Mouse (Mus musculus): ENCODE measurements around the gene Tfg. TPM values are rescaled to one million over a fixed set of nuclear protein-coding genes. Genes with fewer than 3 reads are reported as not detected.

The Tfg gene
- polyA plus RNA-seq (2015; fragmentation: Nextera tagmentation; extraction: Ambion mirVana) = 68.9 and 69.3 TPM in 2 replicates

DNA sequence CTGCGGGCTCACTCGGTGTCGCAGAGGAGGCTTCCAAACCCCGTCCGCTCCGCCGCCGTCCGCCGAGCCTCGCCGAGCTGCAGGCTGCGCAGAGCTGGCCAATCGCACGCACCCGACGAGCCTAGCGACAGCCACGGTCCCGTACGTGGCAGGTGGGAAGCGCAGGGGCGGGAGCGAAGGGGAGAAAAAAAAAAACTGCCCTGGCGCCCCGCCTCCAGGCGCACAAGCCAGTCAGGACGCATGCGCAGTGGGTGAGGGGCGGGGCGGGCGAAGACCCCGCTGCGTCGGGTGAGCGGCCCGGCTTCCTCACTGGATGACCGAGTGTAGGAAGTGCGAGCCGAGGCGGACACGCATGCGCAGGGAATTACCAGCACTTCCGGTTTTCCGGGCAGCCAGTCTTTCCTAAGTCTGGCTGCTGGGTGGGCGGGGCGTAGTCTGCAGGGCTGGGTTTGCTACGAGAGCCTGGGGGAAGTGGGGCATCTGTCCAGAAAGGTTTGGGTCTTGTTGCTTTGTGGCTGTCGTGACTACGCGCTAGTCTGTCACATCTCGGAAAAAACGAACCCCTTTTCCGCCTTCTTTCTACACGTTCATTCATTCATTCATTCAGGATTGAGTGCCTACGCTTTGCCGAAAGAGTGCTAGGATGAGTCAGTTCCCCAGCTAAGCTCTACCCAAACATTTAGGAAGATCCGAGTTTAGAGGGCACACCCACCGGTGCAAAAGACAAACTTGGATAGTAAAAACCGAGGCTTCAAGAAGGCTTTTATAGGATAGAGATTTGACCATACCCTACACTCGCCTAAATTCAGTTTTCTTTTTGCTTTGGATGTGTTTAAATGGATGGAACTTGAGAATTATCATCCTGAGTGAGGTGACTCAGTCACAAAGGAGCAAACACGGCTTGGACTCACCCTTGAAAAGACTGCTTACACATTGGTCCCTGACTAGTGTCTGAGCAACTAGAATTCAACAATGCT, at the start of gene Tfg:
Tfg (minus strand) TSS at position 227 of the 977 bp plus-strand sequence.
- ATAC-seq (ENCODE audit: insufficient read depth) = peak; percentile 90
- Histone ChIP-seq H3K4me1 (replicated peaks) (peaks cover 56% of the 10 kb centered on the region), H3K4me2 (peak within 1 kb of the TSS; percentile 85), H3K36me3 (replicated peaks) (peaks cover 6% of the 10 kb centered on the region), H3K27ac (replicated peaks) (peak within 1 kb of the TSS; percentile 97), H3K9ac (peak within 1 kb of the TSS; percentile 84), H3K9me3 (replicated peaks) (no peaks in the 10 kb centered on the region), H3K27me3 (no peaks in the 10 kb centered on the region), H3K4me3 (replicated peaks) (peak within 1 kb of the TSS; percentile 89)
- under 1% methylated on average over 62 of the region's 62 CpGs for WGBS (ENCODE audit: insufficient replicate concordance)

DNA sequence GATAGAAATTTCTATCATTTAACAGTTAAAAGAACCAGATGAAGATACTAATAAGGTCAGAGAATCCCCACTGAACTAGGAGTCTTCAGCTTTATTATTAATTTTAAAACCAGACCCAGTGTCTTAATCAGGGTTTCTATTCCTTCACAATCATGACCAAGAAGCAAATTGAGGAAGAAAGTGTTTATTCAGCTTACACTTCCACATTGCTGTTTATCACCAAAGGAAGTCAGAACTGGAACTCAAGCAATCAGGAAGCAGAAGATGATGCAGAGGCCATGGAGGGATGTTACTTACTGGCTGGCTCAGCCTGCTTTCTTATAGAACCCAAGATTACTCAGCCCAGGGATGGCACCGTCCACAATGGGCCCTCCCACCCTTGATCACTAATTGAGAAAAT, 11.8 kb upstream of the Tfg start:
- H3K9me3 ChIP-seq (replicated peaks) = no peaks in the 10 kb centered on the region
- WGBS (ENCODE audit: insufficient replicate concordance) = 22% methylated on average over 1 of the region's 1 CpGs
- no peak for ATAC-seq (ENCODE audit: insufficient read depth)

DNA sequence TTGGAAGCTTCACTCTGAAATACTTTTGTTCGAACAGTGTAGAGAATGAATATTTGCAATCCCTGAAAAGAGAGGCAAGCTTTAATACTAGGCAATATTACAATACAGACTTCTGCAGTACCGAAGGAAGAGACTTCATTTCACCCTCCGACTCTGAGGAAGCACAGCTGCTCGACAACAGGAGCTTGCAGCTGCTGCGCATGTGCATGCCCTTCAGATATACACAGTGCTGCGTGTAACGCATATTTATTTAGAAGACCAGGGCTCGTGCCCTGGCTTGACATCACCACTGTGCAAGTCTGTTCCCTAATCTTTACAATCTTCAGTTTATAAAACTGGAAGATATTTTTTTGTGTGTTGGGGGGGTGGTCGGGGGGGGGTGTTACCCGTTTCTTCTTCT, 7.7 kb upstream of the Tfg start:
- H3K4me3 ChIP-seq (replicated peaks) = no peak overlapping the region

More for the DNA sequence above, 11.8 kb upstream of the Tfg start:
- Histone ChIP-seq H3K4me3 (replicated peaks) (no peak overlapping the region), H3K4me2 (no peak overlapping the region), H3K36me3 (replicated peaks) (no peaks in the 10 kb centered on the region), H3K27ac (replicated peaks) (no peak overlapping the region), H3K9ac (no peak overlapping the region), H3K4me1 (replicated peaks) (no peaks in the 10 kb centered on the region), H3K27me3 (no peaks in the 10 kb centered on the region)

DNA sequence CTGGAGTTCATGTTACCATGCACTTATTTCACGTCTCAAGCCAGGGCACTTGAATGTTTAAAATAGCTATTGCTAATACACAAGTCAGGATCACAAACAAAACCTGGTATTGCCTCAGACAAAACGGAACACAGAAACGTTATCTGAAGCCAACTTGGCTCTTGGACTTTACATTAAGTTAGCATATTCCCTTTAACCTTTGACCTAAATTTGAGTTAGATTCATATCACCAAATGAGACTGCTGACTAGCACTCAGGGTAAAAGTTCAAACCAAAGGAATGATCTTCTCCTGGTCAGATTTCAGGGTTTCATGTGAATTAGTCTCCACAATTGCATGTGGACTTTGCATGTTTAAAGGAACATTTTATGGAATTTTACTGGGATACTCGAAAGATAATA, 5.1 kb upstream of the Tfg start:
- Histone ChIP-seq H3K9ac (no peak overlapping the region), H3K36me3 (replicated peaks) (no peaks in the 10 kb centered on the region), H3K27ac (replicated peaks) (no peak overlapping the region), H3K27me3 (no peaks in the 10 kb centered on the region), H3K9me3 (replicated peaks) (no peaks in the 10 kb centered on the region), H3K4me1 (replicated peaks) (peaks cover 39% of the 10 kb centered on the region), H3K4me3 (replicated peaks) (no peak overlapping the region), H3K4me2 (no peak overlapping the region)
- no peak for ATAC-seq (ENCODE audit: insufficient read depth)
- 42% methylated on average over 4 of the region's 4 CpGs for WGBS (ENCODE audit: insufficient replicate concordance)

More for the DNA sequence above, 7.7 kb upstream of the Tfg start:
- H3K27ac ChIP-seq (replicated peaks) = no peak overlapping the region
- H3K9ac ChIP-seq = no peak overlapping the region
- no peak for ATAC-seq (ENCODE audit: insufficient read depth)
- no peaks in the 10 kb centered on the region for H3K36me3 ChIP-seq (replicated peaks)
- no peak overlapping the region for H3K4me2 ChIP-seq
- no peaks in the 10 kb centered on the region for H3K27me3 ChIP-seq
- 76% methylated on average over 10 of the region's 10 CpGs for WGBS (ENCODE audit: insufficient replicate concordance)
- H3K9me3 ChIP-seq (replicated peaks) = no peaks in the 10 kb centered on the region
- peaks cover 20% of the 10 kb centered on the region for H3K4me1 ChIP-seq (replicated peaks)

DNA sequence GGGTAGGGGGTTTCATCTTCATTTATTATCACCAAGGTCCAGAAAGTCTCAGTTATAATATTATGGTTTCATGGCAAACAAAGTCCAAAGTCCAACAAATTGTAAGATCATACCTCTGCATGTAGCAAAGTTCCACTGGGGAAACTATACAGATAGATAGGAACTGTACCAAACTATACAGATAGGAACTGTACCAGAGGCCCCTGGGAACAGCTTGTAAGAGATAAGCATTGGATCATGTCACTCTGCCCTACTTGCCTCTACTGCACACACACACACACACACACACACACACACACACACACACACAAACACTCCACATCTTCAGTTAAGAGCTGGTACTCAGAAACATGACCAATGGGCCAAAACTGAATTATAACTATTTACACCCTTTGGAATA, 1.8 kb upstream of the Tfg start:
- Histone ChIP-seq H3K27me3 (no peaks in the 10 kb centered on the region), H3K4me2 (peak overlapping the region; percentile 85), H3K4me1 (replicated peaks) (peaks cover 56% of the 10 kb centered on the region), H3K4me3 (replicated peaks) (peak overlapping the region; percentile 15; the same call in 1 of the 2 replicates), H3K9ac (no peak overlapping the region), H3K9me3 (replicated peaks) (no peaks in the 10 kb centered on the region), H3K27ac (replicated peaks) (peak overlapping the region; percentile 97), H3K36me3 (replicated peaks) (no peaks in the 10 kb centered on the region)
- ATAC-seq (ENCODE audit: insufficient read depth) = peak; percentile 50

DNA sequence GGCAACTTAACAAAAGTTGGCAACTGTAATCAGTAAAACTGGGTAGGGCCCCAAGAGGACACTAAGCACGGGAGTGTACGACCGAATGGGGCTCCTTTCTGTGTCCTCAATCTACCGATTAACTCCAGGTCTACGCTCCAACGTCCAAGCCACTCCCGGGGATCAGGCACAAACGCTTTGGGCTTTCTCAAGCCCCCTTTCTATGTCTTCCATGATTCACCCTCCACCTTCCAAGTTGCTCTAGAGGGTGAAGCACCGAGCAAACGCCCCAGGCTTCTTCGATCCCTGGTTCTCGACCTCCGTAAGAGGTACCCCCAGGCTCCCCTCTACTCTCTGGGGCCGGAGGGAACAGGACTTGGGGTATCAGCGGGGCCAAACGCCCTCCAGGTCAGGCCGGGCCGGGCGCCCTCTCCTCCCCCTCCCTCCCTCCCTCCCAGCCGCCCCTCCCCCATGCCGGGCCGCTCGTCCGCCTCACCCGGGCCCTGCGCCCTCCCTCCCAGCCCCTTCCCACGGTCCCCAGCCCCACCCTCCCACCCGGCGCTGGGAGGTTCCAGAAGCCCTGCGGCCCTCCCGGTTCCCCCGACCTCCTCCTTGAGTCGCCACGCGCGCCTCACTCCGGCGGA, 582 bp downstream of the Tfg start:
- peaks cover 51% of the 10 kb centered on the region for H3K4me1 ChIP-seq (replicated peaks)
- under 1% methylated on average over 36 of the region's 38 CpGs for WGBS (ENCODE audit: insufficient replicate concordance)
- H3K27me3 ChIP-seq = no peaks in the 10 kb centered on the region
- H3K4me3 ChIP-seq (replicated peaks) = peak overlapping the region; percentile 89
- peak overlapping the region; percentile 84 for H3K9ac ChIP-seq
- ATAC-seq (ENCODE audit: insufficient read depth) = peak; percentile 47
- H3K27ac ChIP-seq (replicated peaks) = peak overlapping the region; percentile 97
- peak overlapping the region; percentile 85 for H3K4me2 ChIP-seq
- peaks cover 14% of the 10 kb centered on the region for H3K36me3 ChIP-seq (replicated peaks)
- H3K9me3 ChIP-seq (replicated peaks) = no peaks in the 10 kb centered on the region

DNA sequence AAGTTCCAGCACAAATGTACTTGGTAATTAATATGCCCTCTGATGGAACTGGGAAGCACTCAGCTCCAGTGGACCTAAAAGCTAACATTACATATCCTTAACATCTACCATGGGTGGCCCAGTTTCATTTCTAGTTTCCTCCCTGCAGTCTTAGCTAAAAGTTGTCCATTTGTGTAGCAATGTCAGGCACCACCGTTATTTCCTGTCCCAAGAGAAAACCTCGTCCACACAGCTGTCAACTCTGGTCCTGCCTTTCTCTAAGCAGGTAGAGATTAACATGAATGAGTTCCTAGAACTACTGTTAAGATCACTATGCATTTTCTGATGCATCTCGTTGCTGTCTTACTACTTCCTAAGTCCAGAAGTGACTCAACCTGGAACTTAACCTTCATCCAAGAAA, 1.6 kb downstream of the Tfg start:
- Histone ChIP-seq H3K4me3 (replicated peaks) (peak overlapping the region; percentile 89), H3K36me3 (replicated peaks) (peaks cover 24% of the 10 kb centered on the region), H3K27ac (replicated peaks) (peak overlapping the region; percentile 97; the same call in 1 of the 2 replicates), H3K4me1 (replicated peaks) (peaks cover 42% of the 10 kb centered on the region), H3K9me3 (replicated peaks) (no peaks in the 10 kb centered on the region), H3K27me3 (no peaks in the 10 kb centered on the region), H3K4me2 (peak overlapping the region; percentile 85), H3K9ac (peak overlapping the region; percentile 84)
- no peak for ATAC-seq (ENCODE audit: insufficient read depth)
- WGBS (ENCODE audit: insufficient replicate concordance) = 13% methylated on average over 3 of the region's 3 CpGs

DNA sequence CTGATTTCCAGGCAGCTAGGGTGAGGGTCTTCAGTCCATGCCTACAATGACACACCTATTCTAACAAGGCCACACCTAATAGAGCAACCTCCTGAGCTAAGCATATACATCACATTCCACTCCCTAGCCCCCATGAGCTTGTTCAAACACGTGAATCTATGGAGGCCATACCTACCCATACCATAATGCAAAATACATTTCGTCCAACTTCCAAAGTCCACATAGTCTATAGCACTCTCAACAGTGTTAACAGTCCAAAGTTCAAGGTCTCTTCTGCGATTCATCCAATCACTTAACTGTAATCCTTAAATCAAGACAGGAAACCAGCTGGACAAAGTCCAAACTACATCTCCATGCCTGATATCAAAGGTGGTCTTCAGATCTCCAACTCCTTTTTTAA, 7.2 kb downstream of the Tfg start:
- Histone ChIP-seq H3K9ac (no peak overlapping the region), H3K9me3 (replicated peaks) (no peaks in the 10 kb centered on the region), H3K36me3 (replicated peaks) (peaks cover 64% of the 10 kb centered on the region), H3K4me3 (replicated peaks) (no peak overlapping the region), H3K4me1 (replicated peaks) (peaks cover 5% of the 10 kb centered on the region; the same call in 1 of the 2 replicates), H3K27me3 (no peaks in the 10 kb centered on the region), H3K27ac (replicated peaks) (no peak overlapping the region), H3K4me2 (no peak overlapping the region)
- WGBS (ENCODE audit: insufficient replicate concordance) = 78% methylated on average over 3 of the region's 3 CpGs
- no peak for ATAC-seq (ENCODE audit: insufficient read depth)

DNA sequence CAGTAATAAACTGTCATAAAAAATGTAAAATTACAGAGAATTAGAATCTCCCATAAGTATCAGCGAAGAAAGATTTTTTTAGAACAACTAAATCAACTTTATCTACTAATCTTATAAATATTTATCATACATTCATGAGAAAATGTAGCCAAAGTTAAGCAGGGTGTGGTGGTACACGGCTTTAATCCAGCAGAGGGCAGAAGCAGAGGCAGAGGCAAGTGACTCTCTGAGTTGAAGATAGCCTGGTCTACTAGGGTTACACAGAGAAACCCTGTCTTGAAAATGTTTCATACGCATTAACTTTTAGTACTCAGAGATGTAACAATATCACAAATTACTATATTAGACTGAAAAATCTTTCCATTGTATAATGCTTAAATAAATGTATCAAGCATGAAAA, 11.5 kb downstream of the Tfg start:
- no peak overlapping the region for H3K4me2 ChIP-seq
- no peaks in the 10 kb centered on the region for H3K27me3 ChIP-seq
- no peak for ATAC-seq (ENCODE audit: insufficient read depth)
- no peak overlapping the region for H3K4me3 ChIP-seq (replicated peaks)
- no peaks in the 10 kb centered on the region for H3K4me1 ChIP-seq (replicated peaks)
- no peaks in the 10 kb centered on the region for H3K9me3 ChIP-seq (replicated peaks)
- no peak overlapping the region for H3K9ac ChIP-seq
- H3K36me3 ChIP-seq (replicated peaks) = peaks cover 67% of the 10 kb centered on the region
- H3K27ac ChIP-seq (replicated peaks) = no peak overlapping the region
- 76% methylated on average over 3 of the region's 3 CpGs for WGBS (ENCODE audit: insufficient replicate concordance)

DNA sequence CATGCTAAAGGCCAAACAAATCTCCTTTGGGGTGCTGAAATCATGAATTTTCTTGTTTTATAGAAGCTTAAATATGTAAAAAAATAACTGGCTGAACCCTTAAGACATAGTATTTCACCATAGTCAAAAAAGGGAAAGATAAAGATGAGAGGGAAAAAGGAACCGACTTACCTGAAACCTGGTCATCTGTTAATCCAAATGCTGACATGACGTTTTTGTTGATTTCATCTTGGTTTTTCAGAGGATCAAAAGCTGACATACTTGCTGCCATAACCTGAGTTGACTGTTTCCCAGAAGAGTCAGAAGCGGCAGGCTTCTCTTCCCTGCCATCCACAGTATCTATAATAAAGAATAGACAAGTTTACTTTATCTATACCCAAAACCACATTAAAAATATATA, 16.4 kb downstream of the Tfg start:
- Histone ChIP-seq H3K4me1 (replicated peaks) (no peaks in the 10 kb centered on the region), H3K4me2 (no peak overlapping the region), H3K9me3 (replicated peaks) (no peaks in the 10 kb centered on the region), H3K36me3 (replicated peaks) (peaks cover 64% of the 10 kb centered on the region), H3K27ac (replicated peaks) (no peak overlapping the region), H3K9ac (no peak overlapping the region), H3K4me3 (replicated peaks) (no peak overlapping the region), H3K27me3 (no peaks in the 10 kb centered on the region)
- ATAC-seq (ENCODE audit: insufficient read depth) = no peak
- WGBS (ENCODE audit: insufficient replicate concordance) = 87% methylated on average over 3 of the region's 3 CpGs

DNA sequence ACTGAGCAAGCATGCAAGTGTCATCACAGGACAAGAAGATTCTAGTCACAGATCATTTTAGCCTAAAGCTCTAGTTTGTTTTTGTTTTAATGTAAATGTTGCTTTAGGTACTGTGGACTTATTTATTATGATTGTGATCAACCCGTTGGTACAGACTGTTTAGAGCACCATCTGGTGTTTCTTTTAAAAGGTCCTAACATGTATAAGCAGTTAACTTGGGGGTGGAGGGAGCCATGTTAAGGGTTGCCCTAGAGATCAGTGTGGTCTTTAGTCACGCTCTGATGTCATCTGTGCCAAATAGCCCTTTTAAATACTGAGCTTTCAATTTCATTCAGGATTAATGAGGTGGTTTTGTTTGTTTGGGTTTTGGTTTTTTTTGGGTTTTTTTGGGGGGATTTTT, 20.8 kb downstream of the Tfg start:
- no peak for ATAC-seq (ENCODE audit: insufficient read depth)
- H3K27ac ChIP-seq (replicated peaks) = no peak overlapping the region
- peaks cover 66% of the 10 kb centered on the region for H3K36me3 ChIP-seq (replicated peaks)
- no peaks in the 10 kb centered on the region for H3K9me3 ChIP-seq (replicated peaks)
- WGBS (ENCODE audit: insufficient replicate concordance) = 79% methylated on average over 2 of the region's 2 CpGs
- no peaks in the 10 kb centered on the region for H3K4me1 ChIP-seq (replicated peaks)
- H3K4me2 ChIP-seq = no peak overlapping the region
- H3K9ac ChIP-seq = no peak overlapping the region
- H3K27me3 ChIP-seq = no peaks in the 10 kb centered on the region
- H3K4me3 ChIP-seq (replicated peaks) = no peak overlapping the region
